Comparison of ENCODE assay signal across 8 mouse cellular contexts in the genomic region with DNA sequence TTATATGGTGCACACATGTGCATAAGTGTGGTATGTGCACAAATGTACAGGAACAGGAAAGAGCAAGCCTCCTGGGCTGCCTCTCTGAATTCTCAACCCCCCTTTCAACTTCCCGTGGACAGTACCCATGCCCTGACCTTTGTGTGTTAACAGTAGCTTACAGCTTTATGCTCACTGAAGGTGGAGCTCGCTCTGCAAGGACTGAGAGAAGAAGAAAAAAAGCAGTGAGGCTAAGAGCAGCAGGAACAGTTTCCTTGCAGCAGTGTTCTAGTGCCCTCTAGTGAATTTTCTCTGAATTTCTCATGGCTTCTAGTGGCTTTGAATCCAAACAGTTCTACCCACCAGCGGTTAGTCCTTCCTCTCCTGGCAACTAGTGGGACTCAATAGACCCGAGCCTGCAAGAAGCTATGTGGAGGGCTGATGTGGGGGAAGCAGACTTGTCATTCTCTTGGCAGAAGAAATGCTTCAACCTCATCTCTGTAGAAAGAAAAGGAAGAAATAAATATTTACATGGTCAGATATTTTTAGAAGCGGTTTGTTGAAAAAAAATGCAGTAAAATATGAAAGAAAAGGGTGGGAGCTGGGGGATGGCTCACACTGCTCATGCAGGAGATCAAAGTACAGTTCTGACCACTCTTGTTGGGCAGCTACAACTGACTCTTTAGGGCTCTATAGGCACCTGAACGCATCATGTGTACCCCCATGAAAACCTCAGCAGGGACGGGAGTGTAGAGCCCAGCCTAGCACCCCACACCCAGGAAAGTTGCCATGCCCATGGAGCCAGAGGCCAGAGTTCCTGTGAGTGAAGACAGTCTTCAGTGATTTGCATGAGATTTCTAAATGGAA. TPM values are rescaled to one million over a fixed set of nuclear protein-coding genes. Genes with fewer than 3 reads are reported as not detected.
DNase-seq lines count a peak whose midpoint lies in the region; ATAC-seq and TF ChIP-seq lines count a peak whose summit lies in the region.

No protein-coding gene starts in this region.

- peaks cover under 1% of the 10 kb centered on the region; the same call in 1 of the 2 replicates for H3K4me1 ChIP-seq in heart, adult 2 months (ENCODE audit: control insufficient read depth, insufficient read depth, low read length)
- peaks cover 0 to 9% of the 10 kb centered on the region in 2 experiments; a peak in 2 of 4 replicates for H3K4me1 ChIP-seq in CH12.LX (ENCODE audit: control insufficient read depth in 1 of 2, insufficient read depth in 2 of 2)
- H3K4me1 ChIP-seq in hindbrain, embryonic 13.5 days (replicated peaks): peaks cover 2% of the 10 kb centered on the region; the same call in 1 of the 2 replicates
- peaks cover 5% of the 10 kb centered on the region; the same call in 1 of the 2 replicates for H3K4me1 ChIP-seq in limb, embryonic 14.5 days (ENCODE audit: control insufficient read depth, insufficient read depth, low read length)
- peaks cover 4% of the 10 kb centered on the region; the same call in 1 of the 2 replicates for H3K4me1 ChIP-seq in neural tube, embryonic 15.5 days

- H3K9ac ChIP-seq in heart, adult 2 months (ENCODE audit: low read depth, low read length): no peak overlapping the region
- no peak overlapping the region for H3K9ac ChIP-seq in CH12.LX (ENCODE audit: insufficient read depth, low read depth)
- H3K9ac ChIP-seq in hindbrain, embryonic 13.5 days: no peak overlapping the region
- H3K9ac ChIP-seq in limb, embryonic 14.5 days (ENCODE audit: low read depth, low read length, severe bottlenecking): no peak overlapping the region
- H3K9ac ChIP-seq in neural tube, embryonic 15.5 days (replicated peaks): no peak overlapping the region

- in situ Hi-C loops in CH12.LX (cut with MboI; ENCODE audit: low pct_ligation_motif_present, low pct_unique_long_range_greater_than_20kb, low sequenced_read_pairs): loop anchor here (10.0 kb wide), 1 partner anchor 278 kb away; no protein-coding TSS in a partner anchor

- no peaks in the 10 kb centered on the region for H3K27me3 ChIP-seq in heart, adult 2 months (ENCODE audit: control insufficient read depth, insufficient read depth, low read length)
- peaks cover 6% of the 10 kb centered on the region for H3K27me3 ChIP-seq in CH12.LX (replicated peaks)
- H3K27me3 ChIP-seq in hindbrain, embryonic 13.5 days: no peaks in the 10 kb centered on the region
- no peaks in the 10 kb centered on the region for H3K27me3 ChIP-seq in limb, embryonic 14.5 days (ENCODE audit: control insufficient read depth, insufficient read depth, low read length)
- H3K27me3 ChIP-seq in neural tube, embryonic 15.5 days (replicated peaks): 0 out of 2 replicates have a peak, but pooled peaks cover 3% of the 10 kb centered on the region

- dilution Hi-C loops in CH12.LX (cut with MboI; ENCODE audit: extremely low pct_ligation_motif_present, extremely low pct_unique_long_range_greater_than_20kb, low sequenced_read_pairs): no loop called here

- no peak for DNase-seq in heart, adult 2 months
- no peak for DNase-seq in heart, postnatal 25 days (ENCODE audit: low spot score)
- peak; percentile 84 for DNase-seq in CH12.LX (ENCODE audit: extremely low read depth)
- DNase-seq in limb, embryonic 14.5 days (ENCODE audit: low spot score): peak; percentile 91
- DNase-seq in gastrocnemius, adult 8-10 months (ENCODE audit: low spot score in 2 of 2): no peak

- peaks cover 2% of the 10 kb centered on the region; the same call in 1 of the 2 replicates for H3K36me3 ChIP-seq in heart, adult 2 months (ENCODE audit: control insufficient read depth, insufficient read depth, low read length)
- no peaks in the 10 kb centered on the region for H3K36me3 ChIP-seq in CH12.LX (replicated peaks in 1 of 2; ENCODE audit: control insufficient read depth in 1 of 2, insufficient read depth in 1 of 2, low read length in 1 of 2)
- no peaks in the 10 kb centered on the region for H3K36me3 ChIP-seq in hindbrain, embryonic 13.5 days
- H3K36me3 ChIP-seq in limb, embryonic 14.5 days (ENCODE audit: control insufficient read depth, insufficient read depth, low read length): no peaks in the 10 kb centered on the region
- no peaks in the 10 kb centered on the region for H3K36me3 ChIP-seq in neural tube, embryonic 15.5 days

- peak; percentile 94 for ATAC-seq in common myeloid progenitor, adult 5-6 weeks (replicated peaks; ENCODE audit: low read depth, poor library complexity, severe bottlenecking)
- peak; percentile 75 for ATAC-seq in hindbrain, embryonic 13.5 days (ENCODE audit: low FRiP score)
- peak; percentile 38; the same call in 1 of the 2 replicates for ATAC-seq in limb, embryonic 14.5 days (ENCODE audit: low FRiP score, low read depth)
- ATAC-seq in neural tube, embryonic 15.5 days (ENCODE audit: low FRiP score): peak; percentile 75

- TF ChIP-seq EP300 in heart, adult 2 months (IDR thresholded peaks at IDR 0.05; ENCODE audit: insufficient read depth, low read depth, low read length): no peak
- TF ChIP-seq EP300 in CH12.LX (IDR thresholded peaks at IDR 0.05; ENCODE audit: low read length): no peak

- no peak overlapping the region for H3K4me3 ChIP-seq in heart, adult 2 months
- H3K4me3 ChIP-seq in CH12.LX (replicated peaks in 1 of 3; ENCODE audit: low read depth in 2 of 3, low read length in 2 of 3, poor library complexity in 1 of 3): no peak overlapping the region
- H3K4me3 ChIP-seq in hindbrain, embryonic 13.5 days: no peak overlapping the region
- H3K4me3 ChIP-seq in limb, embryonic 14.5 days (replicated peaks; ENCODE audit: low read length): no peak overlapping the region
- H3K4me3 ChIP-seq in neural tube, embryonic 15.5 days (replicated peaks): no peak overlapping the region

- no peak for TF ChIP-seq POLR2A in heart, adult 2 months (IDR thresholded peaks at IDR 0.05; ENCODE audit: insufficient read depth, low read depth, low read length)
- no peak for TF ChIP-seq POLR2A in CH12.LX (IDR thresholded peaks at IDR 0.05; ENCODE audit: low read depth, low read length)
- TF ChIP-seq POLR2A in limb, embryonic 14.5 days (IDR thresholded peaks at IDR 0.05; ENCODE audit: borderline replicate concordance, extremely low read depth, insufficient read depth, insufficient read length): no peak

- TF ChIP-seq CTCF in heart, adult 2 months (IDR thresholded peaks at IDR 0.05): peak; percentile 95
- TF ChIP-seq CTCF in CH12.LX (conservative IDR thresholded peaks at IDR 0.05 in 1 of 2, IDR thresholded peaks at IDR 0.05 in 1 of 2; ENCODE audit: low read depth in 2 of 2, low read length in 2 of 2): peak; percentile 94 to 98

- intact Hi-C loops in heart, adult 2 months (cut with DNase I): loop anchor here (1.0 to 5.0 kb wide), 2 partner anchors 280 to 388 kb away; no protein-coding TSS in a partner anchor
- intact Hi-C loops in heart, postnatal 25 days (cut with DNase I): loop anchor here (2.0 to 10.0 kb wide), 4 partner anchors 280 to 698 kb away; partner anchors contain the start of gene Eif2b5

- H3K9me3 ChIP-seq in CH12.LX (replicated peaks; ENCODE audit: low read length): no peaks in the 10 kb centered on the region
- H3K9me3 ChIP-seq in hindbrain, embryonic 13.5 days: no peaks in the 10 kb centered on the region
- H3K9me3 ChIP-seq in limb, embryonic 14.5 days (ENCODE audit: control insufficient read depth, low read length): no peaks in the 10 kb centered on the region
- H3K9me3 ChIP-seq in neural tube, embryonic 15.5 days (replicated peaks): no peaks in the 10 kb centered on the region

- no peaks in the 10 kb centered on the region for H3K79me2 ChIP-seq in heart, adult 2 months (replicated peaks; ENCODE audit: control insufficient read depth, insufficient read depth, low read length)
- no peaks in the 10 kb centered on the region for H3K79me2 ChIP-seq in CH12.LX (replicated peaks; ENCODE audit: control insufficient read depth, extremely low read depth, insufficient read depth, poor library complexity, severe bottlenecking)

- TF ChIP-seq RAD21 in CH12.LX (IDR thresholded peaks at IDR 0.05; ENCODE audit: low read depth, low read length): peak; percentile 97

- H3K27ac ChIP-seq in heart, adult 2 months: no peak overlapping the region
- no peak overlapping the region for H3K27ac ChIP-seq in CH12.LX (ENCODE audit: insufficient read depth, low read depth)
- H3K27ac ChIP-seq in hindbrain, embryonic 13.5 days: no peak overlapping the region
- no peak overlapping the region for H3K27ac ChIP-seq in limb, embryonic 14.5 days (replicated peaks; ENCODE audit: low read depth, low read length)
- H3K27ac ChIP-seq in neural tube, embryonic 15.5 days (replicated peaks): no peak overlapping the region

- 37% methylated on average over 7 of the region's 7 CpGs for WGBS in heart, adult 2 months
- 42% methylated on average over 7 of the region's 7 CpGs for WGBS in hindbrain, embryonic 13.5 days
- 41% methylated on average over 7 of the region's 7 CpGs for WGBS in limb, embryonic 14.5 days
- WGBS in neural tube, embryonic 15.5 days: 41% methylated on average over 7 of the region's 7 CpGs

- H3K4me2 ChIP-seq in CH12.LX (ENCODE audit: insufficient read depth, low read depth, poor library complexity, severe bottlenecking): no peak overlapping the region; the same call in 1 of the 2 replicates
- H3K4me2 ChIP-seq in hindbrain, embryonic 13.5 days: no peak overlapping the region
- no peak overlapping the region for H3K4me2 ChIP-seq in limb, embryonic 14.5 days (replicated peaks; ENCODE audit: low read depth, low read length, severe bottlenecking)
- H3K4me2 ChIP-seq in neural tube, embryonic 15.5 days: no peak overlapping the region

RNA-seq across cellular contexts. Expression of gene Ephb3, which starts 11.8 kb away (rescaled TPM):
- total RNA-seq in heart, adult 2 months (2021): 1 to 10 TPM; 6.3 to 7.0 TPM
- polyA plus RNA-seq in heart, adult 2 months (2012; rRNA removed): 9.9 and 11.3 TPM in 2 replicates
- 1 to 10 TPM; 5.4 to 6.2 TPM for total RNA-seq in heart, postnatal 25 days (2021)
- not detected in 2 replicates for total RNA-seq in CH12.LX (2012; rRNA removed)
- not detected in 2 replicates for total RNA-seq in CH12.LX (2014; rRNA removed)
- not detected in 2 replicates for polyA plus RNA-seq in CH12.LX (2012; ENCODE audit: insufficient read length, low read depth)
- total RNA-seq in common myeloid progenitor, adult 5-6 weeks (2017): not detected in 2 replicates
- 13.3 and 14.7 TPM in 2 replicates for polyA plus RNA-seq in hindbrain, embryonic 13.5 days (2015; fragmentation: Nextera tagmentation; extraction: Ambion mirVana)
- polyA plus RNA-seq in limb, embryonic 14.5 days (2012; rRNA removed): 70.9 and 96.8 TPM in 2 replicates
- polyA plus RNA-seq in limb, embryonic 14.5 days (2014; fragmentation: Nextera tagmentation; extraction: Ambion mirVana): 37.0 and 42.1 TPM in 2 replicates
- 12.0 and 14.4 TPM in 2 replicates for polyA plus RNA-seq in neural tube, embryonic 15.5 days (2015; fragmentation: Nextera tagmentation; extraction: Ambion mirVana)
- under 1 TPM; 0.39 to 0.79 (median 0.71) TPM for total RNA-seq in gastrocnemius, adult 8-10 months (2022)

RNA-seq across cellular contexts. Expression of gene Teddm3, which starts 38.9 kb away (rescaled TPM):
- not detected for total RNA-seq in heart, adult 2 months (2021)
- not detected in 2 replicates for polyA plus RNA-seq in heart, adult 2 months (2012; rRNA removed)
- not detected for total RNA-seq in heart, postnatal 25 days (2021)
- not detected in 2 replicates for total RNA-seq in CH12.LX (2012; rRNA removed)
- total RNA-seq in CH12.LX (2014; rRNA removed): not detected in 2 replicates
- polyA plus RNA-seq in CH12.LX (2012; ENCODE audit: insufficient read length, low read depth): not detected in 2 replicates
- not detected in 2 replicates for total RNA-seq in common myeloid progenitor, adult 5-6 weeks (2017)
- 0.19 TPM in 1 of 2 replicates, not detected in the other for polyA plus RNA-seq in hindbrain, embryonic 13.5 days (2015; fragmentation: Nextera tagmentation; extraction: Ambion mirVana)
- polyA plus RNA-seq in limb, embryonic 14.5 days (2012; rRNA removed): 0.28 and 0.31 TPM in 2 replicates
- polyA plus RNA-seq in limb, embryonic 14.5 days (2014; fragmentation: Nextera tagmentation; extraction: Ambion mirVana): 0.69 and 2.1 TPM in 2 replicates
- 0.23 and 0.68 TPM in 2 replicates for polyA plus RNA-seq in neural tube, embryonic 15.5 days (2015; fragmentation: Nextera tagmentation; extraction: Ambion mirVana)
- total RNA-seq in gastrocnemius, adult 8-10 months (2022): not detected

Comparison
In these comparisons a context has a peak if more than half of its experiments do, and no peak if none do; other contexts are left out.
1. DNase-seq: peak in CH12.LX (single experiment) and limb, embryonic 14.5 days (single experiment); none in heart, adult 2 months (0 of 2), heart, postnatal 25 days (single experiment) and gastrocnemius, adult 8-10 months (0 of 2).
2. ATAC-seq: peak in every context shown above with its lines; median percentile 94 in common myeloid progenitor, adult 5-6 weeks; 75 in hindbrain, embryonic 13.5 days; 75 in neural tube, embryonic 15.5 days; 38 in limb, embryonic 14.5 days.